Mouse (Mus musculus): Measurements from ENCODE around the gene Dcakd.

Gene Dcakd

DNA sequence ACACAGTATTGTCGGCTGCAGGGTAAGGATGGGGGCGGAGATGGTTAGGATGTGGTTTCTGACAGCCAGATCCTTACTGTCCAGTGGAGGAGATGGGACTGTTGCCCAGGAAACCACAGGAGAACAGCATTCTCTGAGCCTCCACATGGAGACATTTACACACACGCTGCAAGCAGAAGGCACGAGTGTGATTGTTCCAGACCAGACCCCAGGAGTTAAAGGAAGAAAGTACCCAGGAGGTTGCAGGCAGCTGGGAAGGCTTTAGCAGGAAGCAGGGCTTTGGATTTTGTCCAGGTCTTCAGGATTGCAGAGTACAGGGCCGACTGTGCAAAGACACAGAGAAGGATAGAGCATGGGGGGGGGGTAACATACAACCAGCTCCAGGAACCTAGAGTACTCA, 56.5 kb downstream of the Dcakd start:
- no peak for DNase-seq

DNA sequence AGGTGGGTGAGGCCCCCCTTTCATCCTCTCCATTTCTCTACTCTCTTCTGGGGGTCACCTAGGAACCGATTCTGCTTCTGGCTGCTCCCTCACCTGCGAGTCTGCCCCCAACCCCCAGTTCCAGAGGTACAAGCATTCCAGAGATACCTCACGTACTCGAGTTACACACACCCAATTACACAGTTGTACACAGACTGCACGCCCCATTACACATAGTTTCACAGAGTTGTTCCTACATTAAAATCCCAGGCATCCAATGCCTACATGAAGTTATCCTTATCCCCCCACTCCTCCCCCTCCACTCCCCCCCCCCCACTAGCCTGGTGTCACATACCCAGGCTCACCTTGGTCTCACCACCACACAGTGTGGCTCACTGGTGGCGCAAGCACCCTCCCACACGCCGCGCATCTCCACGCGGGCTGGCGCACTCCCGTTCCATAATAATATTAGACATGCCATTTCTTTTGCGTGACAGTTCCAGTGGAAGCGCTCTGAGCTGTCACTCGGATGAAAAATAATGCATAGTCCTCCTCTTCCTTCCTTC, 63.5 kb downstream of the Dcakd start:
- DNase-seq = peak in 1 of 2 experiments; percentile 22

DNA sequence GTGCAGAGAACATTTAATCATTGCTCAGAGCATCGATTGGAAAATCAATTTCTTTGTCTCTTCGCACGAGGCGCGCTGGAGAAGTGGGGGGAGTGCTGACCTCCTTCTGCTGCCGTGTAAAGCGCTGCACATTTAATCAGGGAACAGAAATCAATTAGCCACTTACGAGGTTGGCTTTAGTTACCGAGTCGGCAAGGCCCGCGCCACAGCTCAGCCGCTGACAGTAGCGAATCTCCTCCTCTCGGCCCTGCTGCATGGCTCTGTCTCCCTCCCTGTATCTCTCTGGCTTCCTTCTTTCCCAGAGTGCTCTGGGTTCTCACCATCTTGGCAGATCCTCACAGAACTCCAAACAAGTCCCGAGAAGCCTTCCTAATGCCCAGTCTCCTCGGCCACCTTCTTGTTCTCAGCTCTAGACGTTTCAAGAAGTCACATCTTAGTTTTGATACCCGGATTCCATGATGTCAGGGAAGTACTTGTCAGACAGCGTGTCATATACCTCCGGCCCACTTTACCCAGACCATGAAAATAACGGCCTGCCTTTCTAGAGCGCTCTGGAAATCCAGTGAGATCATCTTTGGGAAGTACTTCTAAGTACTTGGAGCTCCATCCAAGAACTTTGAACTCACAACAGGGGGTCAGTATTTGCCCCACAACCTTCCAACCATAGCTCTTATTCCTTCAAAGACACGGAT, 64.1 kb downstream of the Dcakd start:
- DNase-seq = peak in 1 of 2 experiments; percentile 27

DNA sequence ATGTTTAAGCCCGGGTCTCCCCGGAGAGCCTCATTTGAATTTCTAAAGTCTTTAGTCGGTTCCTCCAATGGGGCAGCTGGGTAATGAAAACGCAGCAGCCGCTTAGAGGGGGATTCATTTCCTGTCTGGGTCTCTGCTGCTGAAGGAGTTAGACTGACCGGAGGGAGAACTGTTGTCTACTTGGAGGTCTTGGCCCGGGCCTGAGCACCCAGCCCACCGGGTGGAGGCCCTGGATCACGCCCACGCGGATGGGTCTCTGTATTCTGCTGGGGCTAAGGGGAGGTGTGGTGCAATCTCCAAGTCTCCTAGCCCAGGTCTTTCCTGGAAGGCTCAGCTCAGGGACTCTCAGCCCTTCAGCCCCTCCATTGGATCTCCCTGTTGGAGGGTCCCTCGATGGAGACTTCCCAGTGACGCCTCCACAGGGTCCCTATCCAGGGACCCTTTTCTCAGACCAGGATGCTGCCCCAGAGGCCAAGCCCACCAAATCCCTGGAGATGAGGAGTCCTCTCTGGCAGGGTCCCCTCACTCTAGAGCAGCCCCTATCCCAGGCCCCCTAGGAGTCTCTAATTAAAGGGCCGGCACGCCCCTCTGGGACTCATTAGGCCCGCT, 64.8 kb downstream of the Dcakd start:
- peak in 1 of 2 experiments; percentile 27 for DNase-seq

DNA sequence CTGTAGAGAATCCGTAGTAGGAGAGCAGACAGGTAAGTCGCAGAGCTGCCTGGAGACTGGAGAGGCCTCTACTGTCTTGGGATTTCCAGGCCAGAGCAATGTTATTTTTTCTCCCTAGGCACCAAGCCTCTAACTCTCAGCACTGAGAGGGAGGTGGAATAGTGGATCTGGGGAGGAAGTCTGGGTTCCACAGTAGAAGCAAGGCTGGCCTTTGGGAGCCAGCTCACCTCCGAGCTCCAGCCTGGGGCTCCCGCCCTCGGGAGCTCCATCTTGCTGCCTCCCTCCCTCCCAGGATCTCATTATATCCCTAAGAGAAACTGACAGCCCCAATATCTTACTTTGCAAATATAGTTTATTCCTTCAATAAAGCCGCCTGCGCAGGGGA, 65.3 kb downstream of the Dcakd start:
- no peak for DNase-seq

DNA sequence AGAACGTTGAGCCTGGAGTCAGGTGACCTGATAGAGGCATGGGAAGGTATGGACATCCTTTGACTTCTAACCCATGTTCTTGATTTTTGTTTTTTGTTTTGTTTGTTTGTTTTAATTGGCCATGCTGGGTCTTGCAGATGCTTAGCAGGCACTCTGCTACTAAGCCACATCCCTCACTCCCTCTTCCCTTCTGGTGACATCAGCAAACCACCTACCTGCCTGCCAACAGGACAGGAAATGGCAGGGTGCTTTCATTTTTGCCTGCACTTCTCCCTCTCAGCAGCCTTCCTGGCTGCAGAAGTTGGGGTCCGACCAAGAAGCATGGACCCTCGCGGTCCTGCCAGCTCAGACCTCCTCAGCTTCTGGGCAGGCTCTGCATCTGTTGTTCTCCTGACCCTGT, 67.1 kb downstream of the Dcakd start:
- no peak for DNase-seq

DNA sequence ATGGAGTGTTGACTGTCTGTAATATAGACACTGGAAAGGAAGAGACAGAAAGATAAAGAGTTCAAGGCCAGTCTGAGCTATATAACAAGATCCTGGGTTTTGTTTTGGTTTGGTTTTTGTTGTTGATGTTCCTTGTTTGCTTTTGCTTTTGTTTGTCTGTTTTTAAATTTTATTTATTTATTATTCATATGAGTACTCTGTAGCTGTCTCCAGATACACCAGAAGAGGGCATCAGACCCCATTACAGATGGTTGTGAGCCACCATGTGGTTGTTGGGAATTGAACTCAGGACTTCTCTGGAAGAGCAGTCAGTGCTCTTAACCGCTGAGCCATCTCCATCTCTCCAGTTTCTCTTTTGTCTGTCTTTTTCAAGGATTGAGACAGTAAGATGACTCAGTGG, 69.3 kb downstream of the Dcakd start:
- no peak for DNase-seq

DNA sequence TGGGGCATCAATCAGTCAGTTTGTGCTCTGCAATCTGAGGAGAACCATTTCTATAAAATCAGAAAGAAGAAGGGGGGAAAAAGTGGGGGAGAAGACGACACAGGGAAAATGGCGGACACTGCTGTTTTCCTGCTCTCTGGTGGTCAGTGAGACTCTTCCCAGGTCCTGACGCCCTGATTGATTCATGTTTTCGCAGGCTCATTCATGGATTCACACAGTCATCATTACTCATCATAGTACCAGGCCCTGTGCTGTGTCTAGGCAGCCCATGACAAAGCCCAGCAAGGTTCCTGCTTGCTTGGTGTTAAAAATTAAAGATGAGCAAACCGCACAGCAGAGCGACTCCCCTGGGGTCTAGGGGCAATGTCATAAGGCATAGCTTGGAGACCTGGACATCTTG, 69.7 kb downstream of the Dcakd start:
- no peak for DNase-seq

DNA sequence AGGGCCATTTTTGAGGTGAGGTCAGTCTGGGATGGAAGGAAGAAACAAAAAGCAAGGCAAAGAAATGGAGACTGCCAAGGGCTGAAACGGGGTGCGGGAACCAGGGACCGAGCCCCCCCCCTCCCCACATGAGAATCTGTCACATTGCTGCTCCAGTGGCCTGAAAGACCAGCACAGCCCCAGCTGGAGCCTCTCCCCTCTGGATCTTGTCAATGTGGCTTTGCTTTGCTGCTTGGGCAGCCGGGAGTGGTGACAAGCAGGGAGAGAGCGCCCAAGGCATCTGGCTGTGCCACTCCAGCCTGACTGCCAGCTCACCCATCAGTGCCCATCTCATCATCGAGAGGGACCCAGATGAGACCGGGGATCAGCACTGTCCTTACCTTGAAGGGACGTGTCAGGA, 70.4 kb downstream of the Dcakd start:
- no peak for DNase-seq

DNA sequence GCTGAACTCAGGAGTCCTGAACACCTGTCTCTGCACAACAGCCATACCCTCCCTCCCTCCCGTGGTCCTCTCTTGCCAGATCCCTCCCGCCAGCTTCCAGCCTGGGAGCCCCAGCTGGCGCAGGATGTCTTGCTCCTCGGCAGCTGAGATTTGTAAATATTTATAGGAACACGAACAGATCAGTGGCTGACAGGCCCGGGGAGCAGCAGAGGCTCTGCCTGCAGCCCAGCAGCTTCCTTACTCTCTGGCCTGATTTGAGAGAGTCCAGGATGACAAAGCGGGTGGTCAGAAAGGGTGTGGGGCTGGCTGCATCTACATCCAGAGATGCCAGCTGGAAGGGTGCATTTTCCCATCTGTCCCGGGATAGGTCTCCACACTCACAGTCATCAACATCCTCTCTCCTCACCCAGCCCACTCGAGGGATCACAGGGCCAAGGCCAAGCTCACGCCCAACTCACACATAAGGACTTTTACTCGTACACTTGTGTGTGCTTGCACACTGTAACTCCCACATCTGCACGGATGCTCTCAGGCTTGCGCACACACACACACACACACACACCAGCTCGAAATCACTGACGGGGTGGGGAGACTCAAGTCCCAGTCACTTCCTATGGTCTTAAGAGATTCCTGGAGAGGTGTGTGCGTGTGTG, 71.0 kb downstream of the Dcakd start:
- peak in 1 of 2 experiments; percentile 45 for DNase-seq

DNA sequence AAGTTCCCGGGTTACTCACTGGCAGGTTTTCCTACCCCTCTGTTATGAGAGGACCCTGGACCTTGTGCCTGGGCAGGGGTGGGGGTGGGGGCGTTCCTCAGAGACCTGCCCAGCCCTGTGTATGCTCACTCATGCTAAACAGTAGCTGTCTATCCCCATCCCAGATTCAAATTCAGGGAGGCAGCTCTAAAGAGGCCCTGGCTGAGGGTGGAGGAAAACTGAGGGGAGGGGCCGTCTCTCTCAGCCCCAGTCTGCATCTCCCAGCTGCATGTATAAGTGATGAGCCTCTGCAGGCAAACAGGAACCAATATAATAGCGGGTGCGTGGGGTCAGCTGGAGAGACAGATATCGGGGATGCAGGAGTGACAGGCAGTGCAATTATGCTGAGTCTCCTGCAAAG, 75.2 kb downstream of the Dcakd start:
- no peak for DNase-seq

DNA sequence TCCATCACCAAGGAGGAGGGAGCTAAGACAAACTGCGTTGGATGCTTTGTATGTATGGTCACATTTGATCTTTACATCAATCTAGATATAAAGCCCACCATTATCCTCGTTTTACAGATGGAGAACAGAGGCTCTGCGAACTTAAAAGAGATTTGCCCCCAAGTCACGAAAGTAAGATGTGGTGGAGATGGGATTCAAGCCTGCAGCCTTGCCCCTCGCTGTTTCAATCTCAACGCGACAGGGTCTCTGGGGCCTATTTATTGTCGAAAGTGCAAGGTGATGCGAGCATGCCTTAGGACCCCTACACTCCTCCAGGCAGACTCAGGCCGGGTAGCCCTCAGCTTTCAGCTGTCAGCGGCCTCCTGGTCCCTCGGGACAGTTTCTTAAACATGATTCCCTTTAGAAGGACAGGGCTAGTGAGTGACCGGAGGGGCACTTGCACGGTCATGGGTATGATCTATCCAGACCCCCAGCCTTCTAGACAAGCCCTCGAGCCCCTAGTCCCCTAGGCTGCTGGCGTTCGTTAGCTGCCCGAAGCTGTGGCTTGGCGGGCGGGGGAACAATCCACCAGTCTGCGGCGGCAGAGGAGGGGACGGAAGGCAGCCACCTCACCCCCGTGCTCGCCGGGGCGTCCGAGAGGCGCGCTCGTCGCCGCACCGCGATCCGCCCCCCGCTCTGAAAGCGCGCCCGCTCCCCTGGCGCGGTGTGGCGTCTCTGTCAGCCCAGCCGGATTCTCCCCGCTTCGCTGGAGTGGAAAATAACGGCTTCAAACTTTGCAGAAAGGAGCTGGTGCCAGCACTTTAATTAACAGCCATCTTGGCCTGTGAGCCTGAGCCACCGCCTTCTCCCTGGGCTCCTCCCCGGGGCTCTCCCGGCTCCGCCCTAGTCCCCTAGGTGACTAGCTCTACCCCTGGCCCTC, 79.8 kb downstream of the Dcakd start:
- peak; percentile 69 to 77 for DNase-seq

DNA sequence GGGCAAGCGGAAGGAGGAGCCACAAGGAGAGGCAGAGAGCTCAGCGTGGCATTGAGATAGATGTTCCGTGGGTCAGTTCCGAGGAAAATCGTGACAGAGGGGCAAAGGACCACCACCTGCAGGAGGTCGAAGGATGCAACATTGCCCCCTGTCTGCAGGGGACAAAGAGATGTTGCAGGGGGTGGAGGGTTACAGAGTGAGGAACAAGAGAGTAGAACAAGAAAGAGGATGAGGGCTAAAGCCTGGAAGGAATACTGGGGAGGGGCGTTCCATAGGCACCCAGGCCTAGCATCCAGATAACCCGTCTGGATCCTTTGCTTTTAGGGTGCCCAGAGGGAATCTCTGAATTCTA, 81.2 kb downstream of the Dcakd start:
- no peak for DNase-seq

DNA sequence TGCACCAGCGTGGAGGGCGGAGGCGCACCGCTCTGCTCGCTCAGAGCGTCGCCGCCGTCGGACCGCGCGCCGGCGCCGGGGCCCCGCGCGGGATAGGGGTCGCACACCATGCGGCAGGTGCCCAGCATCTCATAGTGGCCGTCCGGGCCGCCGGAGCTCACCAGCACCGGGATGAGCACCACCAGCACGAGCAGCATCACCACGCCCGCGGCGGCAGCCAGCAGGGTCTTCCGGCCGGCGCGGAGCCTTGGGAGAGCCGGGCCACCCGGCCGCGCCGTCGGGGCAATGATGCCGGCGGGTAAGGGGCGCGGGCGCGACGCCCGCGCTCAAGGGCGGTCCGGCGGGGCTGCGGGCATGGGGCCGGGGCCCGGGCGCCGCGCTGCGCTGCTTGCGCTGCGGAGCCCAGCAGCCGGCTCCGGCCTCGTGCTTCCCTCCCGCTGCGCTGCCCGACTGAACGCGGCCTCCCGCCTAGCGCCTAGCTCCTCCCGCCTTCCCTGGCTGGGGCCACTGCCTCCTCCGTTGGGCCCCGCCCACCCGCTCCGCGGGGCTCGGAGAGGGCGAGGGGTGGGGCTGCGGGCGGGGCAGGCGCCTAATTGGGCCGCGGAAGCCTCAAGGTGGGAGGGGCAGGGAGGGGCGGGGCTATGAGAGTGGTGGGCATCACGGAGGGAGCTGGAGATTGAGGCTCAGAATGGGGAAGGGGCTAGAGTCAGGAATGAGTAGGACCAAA, 81.7 kb downstream of the Dcakd start, which contains the start of gene C1ql1:
Gene C1ql1, minus strand, starts transcription at position 424 of the 727 bp plus-strand sequence.
- peak; percentile 90 to 94 for DNase-seq

DNA sequence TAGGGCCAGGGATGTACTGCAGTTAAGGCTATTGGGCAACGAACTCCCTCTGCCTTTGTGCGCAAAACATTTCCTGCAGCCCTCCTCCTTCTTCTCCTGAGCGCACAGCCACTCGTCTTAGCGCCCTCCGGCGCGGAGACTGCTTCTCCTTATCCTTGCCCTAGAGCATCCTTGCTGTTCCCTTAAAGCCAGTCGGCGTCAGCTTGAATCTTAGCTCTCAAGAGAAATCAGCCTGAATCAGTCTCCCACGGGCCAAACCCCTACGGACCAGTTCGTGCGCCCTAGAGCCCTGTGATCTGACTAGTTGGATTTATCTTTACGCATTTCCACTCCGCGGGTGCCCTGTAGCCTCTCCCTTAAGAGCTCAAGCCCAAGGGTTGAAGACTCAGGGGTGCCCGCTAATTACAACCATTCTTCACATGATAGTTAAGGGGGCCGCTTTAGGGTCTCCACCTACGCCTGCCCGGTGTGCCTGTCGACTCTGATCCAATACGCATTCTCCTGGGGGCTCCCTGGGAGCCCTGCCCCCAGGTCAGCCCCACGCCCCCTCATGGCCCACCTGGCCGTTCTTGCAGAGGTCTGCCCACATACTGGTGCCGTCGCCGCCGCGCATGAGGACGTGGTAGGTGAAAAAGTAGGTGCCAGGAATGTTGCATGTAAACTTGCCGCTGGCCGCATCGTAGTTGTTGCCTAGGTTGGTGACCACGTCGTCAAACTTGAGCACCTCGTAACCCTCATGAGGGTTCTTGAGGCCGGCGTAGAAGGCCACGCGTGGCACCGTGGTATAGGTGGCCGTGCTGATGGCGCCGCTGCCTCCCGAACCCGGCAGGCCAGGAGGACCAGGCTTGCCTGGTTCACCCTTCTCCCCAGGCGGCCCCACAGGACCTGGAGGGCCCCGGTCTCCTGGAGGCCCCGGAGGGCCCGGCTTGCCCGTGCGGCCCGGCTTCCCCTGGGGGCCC, 82.5 kb downstream of the Dcakd start:
- DNase-seq = no peak
